Mouse (Mus musculus) limb, embryonic 13.5 days (tissue): ENCODE measurements around the gene Trpm5. TPM values are rescaled to one million over a fixed set of nuclear protein-coding genes. Genes with fewer than 3 reads are reported as not detected.

Source experiments
- ATAC-seq: fragments of 200-750 bp; cut with Nextera tagmentation; 2 replicates; pipeline ENCODE4 v1.8.0; 2017; ENCODE audit warnings: low read depth, moderate number of reproducible peaks, moderate TSS enrichment; ENCODE audit not compliant: low FRiP score
- H3K27ac ChIP-seq: fragments of 300-500 bp; sonication (generic); 2 replicates; pipeline ENCODE4 v1.5.1; 2015; ENCODE audit warnings: inconsistent platforms, mild to moderate bottlenecking, moderate library complexity
- H3K27me3 ChIP-seq: fragments of 300-500 bp; sonication (generic); 2 replicates; pipeline ENCODE4 v1.6.1; 2015; ENCODE audit warnings: mild to moderate bottlenecking, inconsistent platforms
- H3K36me3 ChIP-seq: fragments of 300-500 bp; sonication (generic); 2 replicates; pipeline ENCODE4 v1.6.1; 2015; ENCODE audit warnings: inconsistent platforms, mild to moderate bottlenecking, moderate library complexity
- H3K4me1 ChIP-seq: fragments of 300-500 bp; sonication (generic); 2 replicates; pipeline ENCODE4 v1.6.1; 2015; ENCODE audit warnings: inconsistent platforms
- H3K4me2 ChIP-seq: fragments of 300-500 bp; sonication (generic); replicated peaks from 2 replicates; pipeline ENCODE4 v1.6.1; 2015; ENCODE audit warnings: inconsistent platforms, mild to moderate bottlenecking, moderate library complexity
- H3K4me3 ChIP-seq: fragments of 300-500 bp; sonication (generic); 2 replicates; pipeline ENCODE4 v1.5.1; 2015; ENCODE audit warnings: moderate library complexity, mild to moderate bottlenecking, inconsistent platforms
- H3K9ac ChIP-seq: fragments of 300-500 bp; sonication (generic); 2 replicates; pipeline ENCODE4 v1.6.1; 2015; ENCODE audit warnings: mild to moderate bottlenecking, inconsistent platforms
- H3K9me3 ChIP-seq: fragments of 300-500 bp; sonication (generic); 2 replicates; pipeline ENCODE4 v1.6.1; 2016; ENCODE audit warnings: inconsistent platforms
- WGBS: fragments of 180-500 bp; shearing (Covaris S2); methylation state at CpG from one replicate; pipeline ENCODE4 v1.1.7; 2015; 5-methylcytosine and 5-hydroxymethylcytosine counted together
- polyA plus RNA-seq: library from polyadenylated mRNA; unstranded; fragments of >200 nt; fragmentation: Nextera tagmentation; extraction: Ambion mirVana; gene quantifications from 2 replicates; pipeline ENCODE4 v1.2.1, GENCODE M21; 2015

Gene Trpm5
- polyA plus RNA-seq, 1 experiment from 2014 or later: 22.1 TPM

- ATAC-seq: no peak
- Histone ChIP-seq H3K9me3 (no peaks in the 10 kb centered on the region), H3K36me3 (peaks cover 42% of the 10 kb centered on the region), H3K4me1 (no peaks in the 10 kb centered on the region), H3K4me2 (no peak overlapping the region), H3K27ac (no peak overlapping the region), H3K4me3 (no peak overlapping the region), H3K27me3 (no peaks in the 10 kb centered on the region), H3K9ac (no peak overlapping the region)
- 87% methylated on average over 1 of the region's 1 CpGs for WGBS
Measured at GRCm38 (mm10) chr7:143031816-143032215, 62.6 kb downstream of the Trpm5 start.

GRCm38 (mm10) chr7:143027196-143027595 is 67.2 kb downstream of the Trpm5 start:
- no peaks in the 10 kb centered on the region for H3K9me3 ChIP-seq
- no peak overlapping the region for H3K27ac ChIP-seq
- peaks cover 27% of the 10 kb centered on the region for H3K36me3 ChIP-seq
- no peak overlapping the region for H3K4me2 ChIP-seq
- ATAC-seq: no peak
- no peak overlapping the region for H3K9ac ChIP-seq
- H3K4me1 ChIP-seq: no peaks in the 10 kb centered on the region
- 78% methylated on average over 4 of the region's 4 CpGs for WGBS
- H3K4me3 ChIP-seq: no peak overlapping the region
- no peaks in the 10 kb centered on the region for H3K27me3 ChIP-seq

DNA sequence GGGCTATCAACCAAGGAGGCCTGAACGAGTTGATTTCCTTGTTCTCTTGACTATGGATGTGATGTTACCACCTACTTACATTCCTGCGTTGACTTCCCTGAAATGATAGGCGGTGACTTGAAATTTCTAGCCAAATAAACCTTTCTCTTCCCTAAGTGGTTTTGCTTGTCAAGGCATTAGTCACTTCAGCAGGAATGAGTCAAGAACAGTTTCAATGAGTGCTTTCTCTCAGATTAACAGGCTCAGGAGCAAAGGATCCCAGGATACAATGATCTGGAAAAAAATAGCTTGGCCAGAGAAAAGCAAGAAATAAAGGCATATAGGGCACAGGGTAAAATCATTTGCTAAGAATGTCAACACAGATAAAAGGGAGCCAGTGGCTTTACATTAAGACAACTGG is 68.9 kb downstream of the Trpm5 start:
- H3K4me2 ChIP-seq: no peak overlapping the region
- 90% methylated on average over 3 of the region's 3 CpGs for WGBS
- no peaks in the 10 kb centered on the region for H3K27me3 ChIP-seq
- H3K9ac ChIP-seq: no peak overlapping the region
- peaks cover 13% of the 10 kb centered on the region for H3K36me3 ChIP-seq
- H3K27ac ChIP-seq: no peak overlapping the region
- no peak overlapping the region for H3K4me3 ChIP-seq
- no peaks in the 10 kb centered on the region for H3K9me3 ChIP-seq
- no peak for ATAC-seq
- H3K4me1 ChIP-seq: no peaks in the 10 kb centered on the region

DNA sequence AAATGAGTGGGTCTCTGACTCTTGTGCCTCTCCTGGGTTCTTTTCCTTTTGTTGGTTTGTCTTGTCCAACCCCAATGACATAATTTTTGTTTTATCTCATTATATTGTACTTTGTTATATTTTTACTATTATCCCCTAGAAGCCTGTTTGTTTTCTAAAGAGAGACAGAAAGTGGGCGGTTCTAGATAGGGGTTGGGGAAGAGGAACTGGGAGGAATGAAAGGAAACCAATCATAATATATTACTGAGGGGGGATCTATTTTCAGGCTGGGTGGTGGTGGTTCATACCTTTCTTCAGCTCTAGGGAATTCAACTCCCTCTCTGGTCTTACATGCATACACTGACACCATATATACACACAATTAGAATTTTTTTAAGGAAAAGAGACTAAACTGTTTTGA is 70.1 kb downstream of the Trpm5 start:
- H3K4me2 ChIP-seq: no peak overlapping the region
- H3K27ac ChIP-seq: no peak overlapping the region
- no peaks in the 10 kb centered on the region for H3K27me3 ChIP-seq
- 90% methylated on average over 1 of the region's 1 CpGs for WGBS
- H3K4me3 ChIP-seq: no peak overlapping the region
- no peaks in the 10 kb centered on the region for H3K4me1 ChIP-seq
- H3K36me3 ChIP-seq: peaks cover 13% of the 10 kb centered on the region
- H3K9me3 ChIP-seq: no peaks in the 10 kb centered on the region
- no peak overlapping the region for H3K9ac ChIP-seq
- ATAC-seq: no peak

DNA sequence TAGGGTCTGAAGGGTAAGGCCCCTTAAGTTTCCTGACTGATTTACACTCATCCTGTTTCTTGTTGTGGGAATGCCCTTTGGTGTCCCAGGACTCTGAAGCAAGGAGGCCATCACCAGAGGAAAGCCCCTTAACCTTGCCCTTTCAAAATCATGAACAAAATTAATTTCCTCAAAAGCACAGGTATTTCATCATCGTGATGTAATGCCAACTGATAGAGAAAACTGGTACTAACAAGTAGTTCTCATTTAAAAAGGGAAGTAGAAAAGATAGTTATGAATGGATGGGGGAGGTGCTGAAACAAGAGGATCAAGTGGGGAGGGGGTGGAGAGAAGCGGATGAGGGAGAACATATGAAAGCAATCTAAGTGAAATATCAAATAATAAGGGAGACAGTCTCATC is 70.9 kb downstream of the Trpm5 start:
- 86% methylated on average over 2 of the region's 2 CpGs for WGBS
- no peak for ATAC-seq
- Histone ChIP-seq H3K27me3 (no peaks in the 10 kb centered on the region), H3K4me1 (no peaks in the 10 kb centered on the region), H3K27ac (no peak overlapping the region), H3K4me2 (no peak overlapping the region), H3K4me3 (no peak overlapping the region), H3K9me3 (no peaks in the 10 kb centered on the region), H3K36me3 (peaks cover 9% of the 10 kb centered on the region), H3K9ac (no peak overlapping the region)

- Histone ChIP-seq H3K4me2 (no peak overlapping the region), H3K9ac (no peak overlapping the region), H3K27ac (no peak overlapping the region), H3K4me3 (no peak overlapping the region), H3K9me3 (no peaks in the 10 kb centered on the region), H3K36me3 (peaks cover 8% of the 10 kb centered on the region), H3K4me1 (peaks cover 8% of the 10 kb centered on the region), H3K27me3 (no peaks in the 10 kb centered on the region)
- no peak for ATAC-seq
- 63% methylated on average over 5 of the region's 5 CpGs for WGBS
Measured at GRCm38 (mm10) chr7:143021356-143022164, 72.9 kb downstream of the Trpm5 start.

- H3K27me3 ChIP-seq: no peaks in the 10 kb centered on the region
- no peaks in the 10 kb centered on the region for H3K9me3 ChIP-seq
- no peak overlapping the region for H3K4me3 ChIP-seq
- H3K36me3 ChIP-seq: peaks cover 8% of the 10 kb centered on the region
- 79% methylated on average over 3 of the region's 3 CpGs for whole genome bisulfite sequencing
- H3K27ac ChIP-seq: no peak overlapping the region
- peaks cover 15% of the 10 kb centered on the region for H3K4me1 ChIP-seq
- no peak overlapping the region for H3K4me2 ChIP-seq
- H3K9ac ChIP-seq: no peak overlapping the region
- ATAC-seq: no peak
Measured at GRCm38 (mm10) chr7:143020764-143021163, 73.7 kb downstream of the Trpm5 start.

DNA sequence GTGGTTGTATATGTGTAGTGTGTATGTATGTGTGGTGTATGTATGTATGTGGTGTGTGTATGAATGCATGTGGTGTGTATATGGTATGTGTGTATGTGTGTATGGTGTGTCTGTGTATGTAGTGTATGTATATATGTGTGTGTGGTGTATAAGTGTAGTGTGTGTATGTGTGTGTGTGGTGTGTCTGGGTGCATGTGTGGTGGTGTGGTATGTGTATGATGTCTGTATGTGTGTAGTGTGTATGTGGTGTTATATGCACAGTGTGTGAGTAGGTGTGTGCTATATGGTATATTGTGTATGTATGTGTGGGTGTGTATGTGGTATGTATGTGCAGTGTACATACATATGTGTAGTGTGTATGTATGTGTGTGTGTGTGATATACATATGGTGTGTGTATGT is 74.4 kb downstream of the Trpm5 start:
- Histone ChIP-seq H3K4me3 (no peak overlapping the region), H3K27ac (no peak overlapping the region), H3K9ac (no peak overlapping the region), H3K4me2 (no peak overlapping the region), H3K27me3 (no peaks in the 10 kb centered on the region), H3K36me3 (peaks cover 3% of the 10 kb centered on the region), H3K9me3 (no peaks in the 10 kb centered on the region), H3K4me1 (peaks cover 22% of the 10 kb centered on the region)
- ATAC-seq: no peak

Other genes starting within 250 kb of the Trpm5 start
- gene Th, start 163.5 kb downstream of the Trpm5 start, polyA plus RNA-seq: 0.46 and 0.77 TPM in 2 replicates
- 0.75 and 1.4 TPM in 2 replicates for gene Ascl2, start 125.4 kb downstream of the Trpm5 start, polyA plus RNA-seq
- 3.4 and 5.2 TPM in 2 replicates for gene Tspan32, start 89.6 kb downstream of the Trpm5 start, polyA plus RNA-seq
- 532 and 537 TPM in 2 replicates for gene Cd81, start 41.9 kb downstream of the Trpm5 start, polyA plus RNA-seq
- gene Tssc4, start 25.4 kb downstream of the Trpm5 start, polyA plus RNA-seq: 112 and 115 TPM in 2 replicates
- 0.61 and 0.87 TPM in 2 replicates for gene Kcnq1, start 11.7 kb upstream of the Trpm5 start, polyA plus RNA-seq